ENCODE assay signal across 8 mouse cellular contexts in genomic region chr10:128322141-128323108, GRCm38 (mm10). TPM values are rescaled to one million over a fixed set of nuclear protein-coding genes. Genes with fewer than 3 reads are reported as not detected.
DNase-seq lines count a peak whose midpoint lies in the region; ATAC-seq lines count a peak whose summit lies in the region.

TSS of gene Cnpy2 (plus strand) at chr10:128322459.

- H3K27ac ChIP-seq in hindbrain, embryonic 14.5 days: peak within 1 kb of the TSS; percentile 93

- peak within 1 kb of the TSS; percentile 67 for H3K4me3 ChIP-seq in hindbrain, embryonic 14.5 days (replicated peaks; ENCODE audit: low read length)

- H3K4me2 ChIP-seq in hindbrain, embryonic 14.5 days (replicated peaks): peak within 1 kb of the TSS; percentile 74

- ATAC-seq in hindbrain, embryonic 14.5 days (ENCODE audit: low FRiP score): peak; percentile 95

- H3K36me3 ChIP-seq in hindbrain, embryonic 14.5 days (replicated peaks; ENCODE audit: control insufficient read depth, insufficient read depth): peaks cover 56% of the 10 kb centered on the region

- H3K27me3 ChIP-seq in hindbrain, embryonic 14.5 days (ENCODE audit: control insufficient read depth, insufficient read depth, low read length): no peaks in the 10 kb centered on the region

- DNase-seq in R1 (ENCODE audit: low read depth, low spot score): peak; percentile 99
- DNase-seq in cerebellum, postnatal 36 days: peak; percentile 69 to 79
- DNase-seq in frontal cortex, postnatal 36 days (ENCODE audit: low spot score in 2 of 2): peak; percentile 86 to 89
- DNase-seq in hindbrain, embryonic 14.5 days (ENCODE audit: low spot score): peak; percentile 91
- peak; percentile 70 to 85 for DNase-seq in layer of hippocampus, postnatal 25 days (ENCODE audit: extremely low spot score in 1 of 2, low spot score in 1 of 2)
- peak; percentile 79 for DNase-seq in lung, postnatal 14 days
- peak; percentile 86 for DNase-seq in ovary, postnatal 36 days (ENCODE audit: low spot score)
- DNase-seq in thymus, postnatal 14 days: peak; percentile 85

- peaks cover 19% of the 10 kb centered on the region for H3K4me1 ChIP-seq in hindbrain, embryonic 14.5 days (replicated peaks; ENCODE audit: control insufficient read depth, insufficient read depth, low read length)

- WGBS in hindbrain, embryonic 14.5 days: under 1% methylated on average over 40 of the region's 40 CpGs

- peak within 1 kb of the TSS; percentile 82 for H3K9ac ChIP-seq in hindbrain, embryonic 14.5 days

- H3K9me3 ChIP-seq in hindbrain, embryonic 14.5 days (ENCODE audit: control insufficient read depth, low read length): no peaks in the 10 kb centered on the region

RNA-seq across cellular contexts. Expression of gene Cnpy2, which starts in this region (rescaled TPM):
- polyA plus RNA-seq in hindbrain, embryonic 14.5 days (2014; fragmentation: Nextera tagmentation; extraction: Ambion mirVana): 187 and 215 TPM in 2 replicates
- total RNA-seq in layer of hippocampus, postnatal 25 days (2021): 10 to 100 TPM; 81.1 to 92.0 TPM

Comparison
In these comparisons a context has a peak if more than half of its experiments do, and no peak if none do; other contexts are left out.
1. Peak in every context shown above with its lines: DNase-seq, ATAC-seq, H3K4me3 ChIP-seq and H3K27ac ChIP-seq.